Mouse (Mus musculus) ovary, postnatal 14 days (tissue): Measurements from ENCODE around the gene Tmem94.

Source experiments
- DNase-seq: peaks from one replicate; pipeline ENCODE4 v3.0.0; 2022; ENCODE audit warnings: low spot score

The Tmem94 gene

DNA sequence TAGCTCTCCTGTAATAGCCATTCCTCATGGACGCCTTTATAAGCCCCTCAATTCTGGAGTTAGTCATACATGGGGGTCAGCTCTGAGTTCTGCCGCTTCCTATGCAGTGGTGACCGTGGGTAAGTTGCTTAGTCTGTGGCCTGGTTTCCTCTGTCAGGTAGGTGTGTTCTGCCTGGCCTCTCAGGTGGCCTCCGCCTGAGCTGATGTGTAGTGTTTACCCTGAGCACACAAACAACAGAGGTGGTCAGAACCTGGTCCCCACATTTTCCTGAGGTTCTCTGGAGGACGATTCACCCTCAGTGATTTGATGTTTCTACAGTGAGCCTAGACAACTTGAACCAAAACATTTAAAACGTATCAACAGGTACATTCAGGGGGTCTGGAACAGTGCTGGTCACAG, 66.8 kb downstream of the Tmem94 start:
- no peak for DNase-seq

GRCm38 (mm10) chr11:115832523-115832922, 67.3 kb downstream of the Tmem94 start:
- no peak for DNase-seq

- DNase-seq = no peak
These were observed 67.8 kb downstream of the Tmem94 start for GRCm38 (mm10) chr11:115833021-115833513.

- no peak for DNase-seq
These were observed 68.8 kb downstream of the Tmem94 start for GRCm38 (mm10) chr11:115834033-115834432.

- no peak for DNase-seq
These were observed 71.6 kb downstream of the Tmem94 start for GRCm38 (mm10) chr11:115836656-115837395.

- no peak for DNase-seq
These were observed 72.5 kb downstream of the Tmem94 start for GRCm38 (mm10) chr11:115837606-115838345.

DNA sequence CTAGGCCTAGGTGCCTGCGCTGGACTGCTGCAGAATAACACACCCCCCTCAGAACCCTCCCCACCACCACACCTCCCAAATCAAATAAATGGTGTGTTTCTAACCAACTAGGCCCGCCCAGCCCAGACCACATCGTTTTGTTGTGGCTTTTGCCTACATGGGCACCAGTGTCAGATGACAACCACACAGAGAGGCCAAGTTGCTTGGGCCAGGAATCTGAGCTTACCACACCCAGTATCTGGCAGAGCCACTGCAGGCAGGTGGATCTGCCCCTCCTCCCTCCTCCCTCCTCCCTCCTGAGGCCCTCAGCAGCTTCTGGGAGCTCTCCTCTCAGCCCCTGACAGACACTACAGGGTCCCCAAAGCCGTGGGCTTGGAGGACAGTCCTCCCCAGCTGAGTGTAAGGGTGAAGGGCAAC, 73.7 kb downstream of the Tmem94 start:
- no peak for DNase-seq

DNA sequence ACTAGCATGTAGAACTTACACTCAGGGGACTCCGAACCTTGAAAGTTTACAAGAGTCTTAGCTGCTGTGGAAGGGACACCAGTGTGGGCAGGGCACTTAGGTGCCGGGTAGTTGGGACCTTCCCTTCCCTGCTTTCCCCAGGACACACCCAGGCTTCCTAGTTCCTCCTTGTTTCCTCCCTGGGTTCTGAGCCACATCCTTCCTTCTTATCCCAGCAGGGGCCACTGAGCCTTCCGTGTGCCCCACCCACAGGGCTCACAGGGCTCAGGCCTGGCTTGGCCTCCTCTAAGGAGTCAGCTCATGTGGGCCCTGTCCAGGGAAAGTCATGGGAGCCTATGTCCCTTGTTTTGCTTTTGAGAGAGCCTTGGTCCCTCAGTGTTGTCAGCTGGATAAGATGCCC, 74.5 kb downstream of the Tmem94 start:
- DNase-seq = no peak

GRCm38 (mm10) chr11:115841044-115841443, 75.8 kb downstream of the Tmem94 start:
- DNase-seq = no peak

DNA sequence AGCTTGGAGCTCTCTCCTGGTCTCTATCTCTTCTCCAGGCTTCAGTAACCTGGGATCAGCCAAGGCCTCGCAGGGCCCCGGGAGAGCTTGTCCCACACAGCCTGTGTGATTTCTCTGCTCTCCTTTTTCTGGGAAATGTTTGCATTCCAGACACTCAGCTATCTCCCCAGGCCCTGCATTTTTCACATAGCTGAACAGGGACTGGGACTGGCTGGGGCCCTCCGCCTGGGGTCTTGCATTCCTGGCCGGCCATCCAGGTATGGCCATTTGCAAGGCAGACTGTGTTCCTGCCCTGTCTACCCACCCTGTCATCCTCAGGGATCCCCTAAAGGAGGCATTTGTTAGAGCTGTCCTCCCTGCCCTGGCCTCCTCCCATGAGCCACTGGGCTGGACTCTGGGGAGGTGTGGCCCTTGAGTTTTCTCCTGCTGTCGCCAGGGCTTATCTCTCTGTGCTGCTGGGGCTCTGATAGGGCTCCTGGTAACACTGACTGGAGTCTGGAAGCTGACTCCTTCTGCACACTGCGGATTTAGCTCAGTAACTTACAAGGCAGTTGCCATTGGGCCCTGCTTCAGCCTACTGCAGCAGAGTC, 76.8 kb downstream of the Tmem94 start:
- no peak for DNase-seq

- no peak for DNase-seq
These were observed 78.1 kb downstream of the Tmem94 start for GRCm38 (mm10) chr11:115843141-115843890.

DNA sequence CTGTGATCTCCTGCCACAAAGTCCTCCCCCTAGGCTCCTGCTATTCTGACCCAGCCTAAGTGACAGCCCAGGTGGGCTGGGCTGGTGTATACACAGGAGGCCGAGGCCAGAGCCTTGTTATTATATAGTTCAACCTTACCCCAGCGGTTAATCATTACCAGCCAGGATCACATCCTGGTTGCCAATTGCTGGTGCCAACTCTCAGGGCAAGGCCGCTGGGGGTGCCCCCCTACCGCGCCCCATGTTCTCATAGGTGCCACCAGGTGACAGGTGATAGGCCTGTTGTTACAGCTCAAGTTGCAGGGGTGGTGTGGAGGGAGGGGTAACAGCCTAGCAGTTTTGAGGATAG, 78.6 kb downstream of the Tmem94 start:
- no peak for DNase-seq

DNA sequence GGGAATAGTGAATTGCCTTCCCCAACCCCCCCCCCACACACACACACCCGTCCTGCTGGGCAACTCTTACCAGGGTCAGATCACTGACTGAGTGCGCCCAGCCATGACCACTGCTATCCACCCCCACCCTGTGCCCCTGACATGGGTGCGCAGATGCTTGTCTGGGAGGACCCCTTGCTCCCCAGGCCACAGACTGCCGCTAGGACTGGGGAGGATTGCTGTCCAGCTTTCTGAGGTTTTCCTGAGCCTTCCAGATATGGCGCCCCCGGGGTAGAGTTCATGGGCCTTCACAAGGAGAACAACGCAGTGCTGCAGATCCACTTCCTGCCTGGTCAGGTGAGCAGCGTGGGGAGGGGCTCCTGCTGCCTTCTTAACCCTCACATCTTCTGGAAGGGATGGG, 79.0 kb downstream of the Tmem94 start:
- no peak for DNase-seq

GRCm38 (mm10) chr11:115845819-115846218, 80.6 kb downstream of the Tmem94 start:
- DNase-seq = no peak
